Mouse (Mus musculus): Measurements from ENCODE around the gene Apbb2.

DNA sequence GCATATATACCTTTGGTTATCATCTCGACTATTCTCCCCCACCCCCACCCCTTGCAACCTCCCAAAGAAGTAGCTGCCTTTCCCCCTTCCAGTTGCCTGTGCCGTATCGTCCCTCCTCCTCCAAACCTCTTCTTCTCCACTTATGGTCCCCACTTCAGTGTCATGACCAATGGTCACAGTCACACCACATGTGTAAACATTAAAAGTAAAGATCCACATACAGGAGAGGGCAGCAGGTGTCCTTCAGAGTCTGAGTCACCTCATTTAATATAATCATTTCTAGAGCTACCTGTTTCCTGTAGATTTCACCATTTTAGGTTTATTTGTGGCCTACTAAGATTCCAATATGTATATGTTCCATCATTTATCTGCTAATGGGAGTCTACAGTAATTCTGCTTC is 113.0 kb downstream of the Apbb2 start:
- TF ChIP-seq MAX (IDR thresholded peaks at IDR 0.05; ENCODE audit: low read length): no peak
- no peak for TF ChIP-seq GABPA (IDR thresholded peaks at IDR 0.05; ENCODE audit: insufficient replicate concordance, low read depth, low read length)
- TF ChIP-seq CHD2 (IDR thresholded peaks at IDR 0.05; ENCODE audit: low read length): no peak
- TF ChIP-seq MEF2A (IDR thresholded peaks at IDR 0.05; ENCODE audit: borderline replicate concordance, low read depth, low read length): no peak
- TF ChIP-seq POLR2A (IDR thresholded peaks at IDR 0.05; ENCODE audit: low read depth, low read length): no peak

Measured in CH12.LX (cell line).